Mouse (Mus musculus) hindbrain, embryonic 11.5 days (tissue): ENCODE data around the gene Acsl6. TPM values are rescaled to one million over a fixed set of nuclear protein-coding genes. Genes with fewer than 3 reads are reported as not detected.
A peak's percentile ranks its signal among the peaks of the same experiment; 100 is the strongest.

Source experiments
- ATAC-seq: fragments of 200-750 bp; cut with Nextera tagmentation; 2 replicates; pipeline ENCODE4 v1.8.0; 2017; ENCODE audit warnings: mild to moderate bottlenecking, moderate TSS enrichment, moderate library complexity; ENCODE audit not compliant: low FRiP score
- DNase-seq: peaks from one replicate; pipeline ENCODE4 v3.0.0-alpha.2; 2015; ENCODE audit warnings: low spot score
- H3K27ac ChIP-seq: fragments of 300-500 bp; sonication (generic); 2 replicates; pipeline ENCODE4 v1.5.1; 2014; ENCODE audit warnings: mild to moderate bottlenecking, low read depth, low read length
- H3K27me3 ChIP-seq: fragments of 300-500 bp; sonication (generic); 2 replicates; pipeline ENCODE4 v1.6.1; 2014; ENCODE audit warnings: mild to moderate bottlenecking, low read length, moderate library complexity, mixed read lengths; ENCODE audit not compliant: control insufficient read depth, insufficient read depth
- H3K36me3 ChIP-seq: fragments of 300-500 bp; sonication (generic); 2 replicates; pipeline ENCODE4 v1.6.1; 2014; ENCODE audit warnings: mild to moderate bottlenecking, low read length, moderate library complexity, mixed read lengths; ENCODE audit not compliant: control insufficient read depth, insufficient read depth
- H3K4me1 ChIP-seq: fragments of 300-500 bp; sonication (generic); replicated peaks from 2 replicates; pipeline ENCODE4 v1.6.1; 2014; ENCODE audit warnings: low read length, mixed read lengths; ENCODE audit not compliant: control insufficient read depth, insufficient read depth
- H3K4me2 ChIP-seq: fragments of 300-500 bp; sonication (generic); replicated peaks from 2 replicates; pipeline ENCODE4 v1.6.1; 2014; ENCODE audit warnings: mild to moderate bottlenecking, low read depth, low read length
- H3K4me3 ChIP-seq: fragments of 300-500 bp; sonication (generic); 2 replicates; pipeline ENCODE4 v1.5.1; 2014; ENCODE audit warnings: low read depth, low read length
- H3K9ac ChIP-seq: fragments of 300-500 bp; sonication (generic); 2 replicates; pipeline ENCODE4 v1.6.1; 2014; ENCODE audit warnings: low read depth, low read length
- H3K9me3 ChIP-seq: fragments of 300-500 bp; sonication (generic); 2 replicates; pipeline ENCODE4 v1.6.1; 2016; ENCODE audit warnings: low read length; ENCODE audit not compliant: control insufficient read depth
- WGBS: fragments of 180-500 bp; shearing (Covaris S2); extraction: QIAGEN DNeasy Blood & Tissue Kit; methylation state at CpG from one replicate; pipeline ENCODE4 v1.1.7; 2014; 5-methylcytosine and 5-hydroxymethylcytosine counted together
- polyA plus RNA-seq: library from polyadenylated mRNA; unstranded; fragments of >200 nt; fragmentation: Nextera tagmentation; extraction: Ambion mirVana; gene quantifications from 2 replicates; pipeline ENCODE4 v1.2.1, GENCODE M21; 2014

Acsl6 gene
- 15.6 and 16.8 TPM in 2 replicates for polyA plus RNA-seq

- no peaks in the 10 kb centered on the region for H3K9me3 ChIP-seq
- peak within 1 kb of the TSS; percentile 79 for H3K27ac ChIP-seq
Measured at GRCm38 (mm10) chr11:54303728-54304470, at the start of gene Acsl6. Gene Acsl6 (plus strand): TSS chr11:54303798.

GRCm38 (mm10) chr11:54254114-54254513 lies 49.5 kb upstream of the Acsl6 start:
- Histone ChIP-seq H3K4me3 (no peak overlapping the region), H3K4me2 (no peak overlapping the region), H3K36me3 (no peaks in the 10 kb centered on the region), H3K9me3 (no peaks in the 10 kb centered on the region), H3K27me3 (no peaks in the 10 kb centered on the region), H3K27ac (no peak overlapping the region), H3K4me1 (no peaks in the 10 kb centered on the region), H3K9ac (no peak overlapping the region)
- DNase-seq (no peak), ATAC-seq (no peak)
- 66% methylated on average over 4 of the region's 4 CpGs for WGBS

More at GRCm38 (mm10) chr11:54303728-54304470, at the start of gene Acsl6:
- H3K4me3 ChIP-seq, result peak within 1 kb of the TSS; percentile 49
- H3K4me1 ChIP-seq, result 0 out of 2 replicates have a peak, but pooled peaks cover 2% of the 10 kb centered on the region
- ATAC-seq, result peak; percentile 73
- no peaks in the 10 kb centered on the region for H3K36me3 ChIP-seq
- H3K9ac ChIP-seq, result peak within 1 kb of the TSS; percentile 65
- no peaks in the 10 kb centered on the region for H3K27me3 ChIP-seq
- peak within 1 kb of the TSS; percentile 77 for H3K4me2 ChIP-seq
- peak; percentile 79 for DNase-seq
- WGBS, result under 1% methylated on average over 50 of the region's 59 CpGs

GRCm38 (mm10) chr11:54256624-54257376 lies 46.8 kb upstream of the Acsl6 start:
- Histone ChIP-seq H3K27me3 (no peaks in the 10 kb centered on the region), H3K27ac (no peak overlapping the region), H3K9ac (no peak overlapping the region), H3K36me3 (no peaks in the 10 kb centered on the region), H3K4me2 (no peak overlapping the region), H3K4me3 (no peak overlapping the region), H3K4me1 (no peaks in the 10 kb centered on the region), H3K9me3 (no peaks in the 10 kb centered on the region)
- DNase-seq (peak; percentile 83), ATAC-seq (peak; percentile 59)
- WGBS, result 36% methylated on average over 3 of the region's 3 CpGs

- Histone ChIP-seq H3K36me3 (no peaks in the 10 kb centered on the region), H3K4me2 (no peak overlapping the region), H3K9ac (no peak overlapping the region), H3K4me3 (no peak overlapping the region), H3K9me3 (no peaks in the 10 kb centered on the region), H3K4me1 (no peaks in the 10 kb centered on the region), H3K27ac (no peak overlapping the region), H3K27me3 (no peaks in the 10 kb centered on the region)
- 14% methylated on average over 1 of the region's 1 CpGs for WGBS
- ATAC-seq, result no peak
- DNase-seq, result no peak
Measured at GRCm38 (mm10) chr11:54263405-54264031, 40.1 kb upstream of the Acsl6 start.

- Histone ChIP-seq H3K9me3 (no peaks in the 10 kb centered on the region), H3K9ac (no peak overlapping the region), H3K27me3 (no peaks in the 10 kb centered on the region), H3K4me2 (no peak overlapping the region), H3K4me3 (no peak overlapping the region), H3K4me1 (no peaks in the 10 kb centered on the region), H3K36me3 (no peaks in the 10 kb centered on the region), H3K27ac (no peak overlapping the region)
- DNase-seq (peak; percentile 71), ATAC-seq (no peak)
- 61% methylated on average over 2 of the region's 2 CpGs for WGBS
Measured at GRCm38 (mm10) chr11:54264542-54264941, 39.1 kb upstream of the Acsl6 start.

- no peak for ATAC-seq
- no peak within 1 kb of the TSS for H3K4me3 ChIP-seq
- H3K36me3 ChIP-seq, result no peaks in the 10 kb centered on the region
- H3K9ac ChIP-seq, result no peak within 1 kb of the TSS
- no peak within 1 kb of the TSS for H3K4me2 ChIP-seq
- 80% methylated on average over 6 of the region's 6 CpGs for WGBS
- H3K27ac ChIP-seq, result no peak within 1 kb of the TSS
- H3K27me3 ChIP-seq, result no peaks in the 10 kb centered on the region
- H3K9me3 ChIP-seq, result no peaks in the 10 kb centered on the region
- DNase-seq, result no peak
- no peaks in the 10 kb centered on the region for H3K4me1 ChIP-seq
Measured at GRCm38 (mm10) chr11:54267177-54267576, 36.4 kb upstream of the Acsl6 start, which contains the start of gene Il3. Gene Il3 (minus strand): TSS chr11:54267277.

GRCm38 (mm10) chr11:54269191-54269896 lies 34.3 kb upstream of the Acsl6 start:
- no peak for ATAC-seq
- 86% methylated on average over 3 of the region's 3 CpGs for WGBS
- H3K9me3 ChIP-seq, result no peaks in the 10 kb centered on the region

GRCm38 (mm10) chr11:54271437-54271949 lies 32.1 kb upstream of the Acsl6 start:
- no peaks in the 10 kb centered on the region for H3K27me3 ChIP-seq
- no peak for ATAC-seq
- 80% methylated on average over 5 of the region's 5 CpGs for WGBS

More at GRCm38 (mm10) chr11:54269191-54269896, 34.3 kb upstream of the Acsl6 start:
- no peak overlapping the region for H3K4me3 ChIP-seq
- no peaks in the 10 kb centered on the region for H3K27me3 ChIP-seq
- no peaks in the 10 kb centered on the region for H3K36me3 ChIP-seq
- no peaks in the 10 kb centered on the region for H3K4me1 ChIP-seq
- H3K4me2 ChIP-seq, result no peak overlapping the region
- H3K9ac ChIP-seq, result no peak overlapping the region
- no peak overlapping the region for H3K27ac ChIP-seq
- no peak for DNase-seq

More at GRCm38 (mm10) chr11:54271437-54271949, 32.1 kb upstream of the Acsl6 start:
- Histone ChIP-seq H3K27ac (no peak overlapping the region), H3K4me1 (no peaks in the 10 kb centered on the region), H3K36me3 (no peaks in the 10 kb centered on the region), H3K9ac (no peak overlapping the region), H3K4me2 (no peak overlapping the region), H3K9me3 (no peaks in the 10 kb centered on the region), H3K4me3 (no peak overlapping the region)
- no peak for DNase-seq
